Mouse (Mus musculus) neural tube, embryonic 13.5 days (tissue): ENCODE measurements at regions not wholly inside any gene's neighbourhood (a gene's known extent, or its start where the extent isn't known, plus 50 kb on each side); places are given as distances from the start of the nearest gene placed in this dataset.
"Not testable (repeated sequence)": the region's sequence is repeated elsewhere in the genome, so short reads cannot be mapped to it uniquely, and the experiment has no call there.

Source experiments
- ATAC-seq: fragments of 200-750 bp; cut with Nextera tagmentation; 2 replicates; pipeline ENCODE4 v1.8.0; 2017; ENCODE audit warnings: low read depth, mild to moderate bottlenecking, moderate TSS enrichment, moderate library complexity
- H3K27ac ChIP-seq: fragments of 300-500 bp; sonication (generic); replicated peaks from 2 replicates; pipeline ENCODE4 v1.5.1; 2015; ENCODE audit warnings: moderate library complexity, mild to moderate bottlenecking, inconsistent platforms
- H3K27me3 ChIP-seq: fragments of 300-500 bp; sonication (generic); 2 replicates; pipeline ENCODE4 v1.6.1; 2015; ENCODE audit warnings: mild to moderate bottlenecking, inconsistent platforms
- H3K36me3 ChIP-seq: fragments of 300-500 bp; sonication (generic); 2 replicates; pipeline ENCODE4 v1.6.1; 2015; ENCODE audit warnings: mild to moderate bottlenecking, inconsistent platforms
- H3K4me1 ChIP-seq: fragments of 300-500 bp; sonication (generic); replicated peaks from 2 replicates; pipeline ENCODE4 v1.6.1; 2015; ENCODE audit warnings: inconsistent platforms
- H3K4me2 ChIP-seq: fragments of 300-500 bp; sonication (generic); 2 replicates; pipeline ENCODE4 v1.6.1; 2015; ENCODE audit warnings: inconsistent platforms, mild to moderate bottlenecking, moderate library complexity
- H3K4me3 ChIP-seq: fragments of 300-500 bp; sonication (generic); 2 replicates; pipeline ENCODE4 v1.5.1; 2015; ENCODE audit warnings: mild to moderate bottlenecking, inconsistent platforms
- H3K9ac ChIP-seq: fragments of 300-500 bp; sonication (generic); 2 replicates; pipeline ENCODE4 v1.6.1; 2015; ENCODE audit warnings: moderate library complexity, mild to moderate bottlenecking, inconsistent platforms
- H3K9me3 ChIP-seq: fragments of 300-500 bp; sonication (generic); 2 replicates; pipeline ENCODE4 v1.6.1; 2016; ENCODE audit warnings: inconsistent platforms
- WGBS: fragments of 180-500 bp; shearing (Covaris S2); methylation state at CpG from one replicate; pipeline ENCODE4 v1.1.7; 2015; 5-methylcytosine and 5-hydroxymethylcytosine counted together

GRCm38 (mm10) chr15:96078580-96078979, 208.7 kb upstream of the Arid2 start:
- Histone ChIP-seq H3K9ac (no peak overlapping the region), H3K4me3 (no peak overlapping the region), H3K9me3 (no peaks in the 10 kb centered on the region), H3K36me3 (no peaks in the 10 kb centered on the region), H3K27me3 (no peaks in the 10 kb centered on the region), H3K27ac (no peak overlapping the region), H3K4me1 (no peaks in the 10 kb centered on the region; the same call in 1 of the 2 replicates), H3K4me2 (no peak overlapping the region)
- ATAC-seq, result no peak
- WGBS, result 62% methylated on average over 2 of the region's 2 CpGs

- no peak overlapping the region for H3K9ac ChIP-seq
These were observed 197.6 kb upstream of the Arid2 start for GRCm38 (mm10) chr15:96089676-96090075.

DNA sequence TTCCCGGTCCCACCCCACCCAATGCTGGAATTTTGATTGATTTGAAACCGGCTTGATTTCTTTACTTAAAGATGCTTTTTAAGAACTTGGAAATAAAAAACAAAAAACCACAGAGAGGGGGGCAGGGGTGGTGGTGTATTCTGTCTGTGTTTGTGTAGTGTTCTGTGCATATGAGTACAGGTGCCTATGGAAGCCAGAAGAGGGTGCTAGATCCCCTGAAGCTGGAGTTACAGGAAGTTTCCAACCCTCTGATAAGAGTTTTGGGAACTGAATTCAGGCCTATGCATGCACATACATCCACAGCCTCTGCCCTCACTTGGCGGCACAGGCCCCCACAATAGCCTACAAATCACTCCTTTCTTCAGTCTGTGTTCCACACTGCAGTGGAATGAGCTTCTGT, 190.9 kb upstream of the Arid2 start:
- no peaks in the 10 kb centered on the region for H3K27me3 ChIP-seq
- no peak overlapping the region for H3K9ac ChIP-seq
- H3K36me3 ChIP-seq, result no peaks in the 10 kb centered on the region
- 86% methylated on average over 3 of the region's 3 CpGs for WGBS
- H3K4me1 ChIP-seq, result no peaks in the 10 kb centered on the region
- H3K4me2 ChIP-seq, result no peak overlapping the region
- ATAC-seq, result no peak
- H3K27ac ChIP-seq, result no peak overlapping the region
- no peaks in the 10 kb centered on the region for H3K9me3 ChIP-seq
- no peak overlapping the region for H3K4me3 ChIP-seq

More at GRCm38 (mm10) chr15:96089676-96090075, 197.6 kb upstream of the Arid2 start:
- no peaks in the 10 kb centered on the region for H3K36me3 ChIP-seq
- no peaks in the 10 kb centered on the region for H3K9me3 ChIP-seq
- ATAC-seq, result no peak
- H3K27me3 ChIP-seq, result no peaks in the 10 kb centered on the region
- WGBS, result 97% methylated on average over 9 of the region's 9 CpGs
- H3K27ac ChIP-seq, result no peak overlapping the region
- no peaks in the 10 kb centered on the region for H3K4me1 ChIP-seq
- no peak overlapping the region for H3K4me3 ChIP-seq
- H3K4me2 ChIP-seq, result no peak overlapping the region

GRCm38 (mm10) chr15:96098821-96099220, 188.5 kb upstream of the Arid2 start:
- WGBS, result 41% methylated on average over 5 of the region's 5 CpGs
- Histone ChIP-seq H3K4me1 (0 out of 2 replicates have a peak, but pooled peaks cover 2% of the 10 kb centered on the region), H3K9me3 (no peaks in the 10 kb centered on the region), H3K27ac (no peak overlapping the region), H3K4me3 (no peak overlapping the region), H3K4me2 (no peak overlapping the region), H3K27me3 (no peaks in the 10 kb centered on the region), H3K9ac (no peak overlapping the region), H3K36me3 (no peaks in the 10 kb centered on the region)
- no peak for ATAC-seq

DNA sequence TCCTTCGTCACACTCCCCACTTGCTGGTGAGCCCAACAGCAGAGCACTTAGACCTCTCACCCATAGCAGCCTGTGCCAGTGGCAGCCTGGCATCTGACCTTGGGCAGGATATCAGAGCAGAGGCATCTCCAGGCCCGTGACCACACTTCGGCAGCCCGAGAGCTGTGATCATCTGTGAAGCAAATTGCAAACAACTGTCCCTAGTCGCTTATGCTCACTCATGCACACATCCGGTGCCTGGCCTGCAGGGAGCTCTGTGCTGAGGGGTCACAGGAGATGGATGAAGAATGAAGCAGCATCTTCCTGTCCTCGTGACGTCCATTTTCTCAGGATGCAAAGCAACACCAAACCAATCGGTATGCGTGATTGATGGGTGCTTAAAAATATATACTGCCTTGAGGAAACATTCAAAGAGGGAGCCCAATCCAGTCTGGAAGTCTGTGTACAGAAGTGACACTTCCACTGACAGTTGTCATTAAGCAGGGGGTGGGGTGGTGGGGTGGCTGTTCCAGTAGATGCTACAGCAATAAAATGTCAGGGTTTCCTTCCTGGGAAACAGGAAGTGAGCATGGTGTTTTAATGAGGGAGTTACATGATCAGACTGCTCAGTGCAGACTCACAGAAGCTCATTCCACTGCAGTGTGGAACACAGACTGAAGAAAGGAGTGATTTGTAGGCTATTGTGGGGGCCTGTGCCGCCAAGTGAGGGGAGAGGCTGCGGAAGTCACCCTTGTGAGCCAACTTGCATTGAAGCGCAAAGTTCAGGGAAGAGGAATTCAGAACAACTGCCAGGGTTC, 187.3 kb upstream of the Arid2 start:
- not testable (repeated sequence) for H3K9me3 ChIP-seq, H3K4me1 ChIP-seq, ATAC-seq, H3K27me3 ChIP-seq, H3K4me3 ChIP-seq, H3K4me2 ChIP-seq, H3K9ac ChIP-seq, H3K36me3 ChIP-seq, H3K27ac ChIP-seq
- 67% methylated on average over 13 of the region's 13 CpGs for WGBS

- Histone ChIP-seq H3K4me3 (no peak overlapping the region), H3K27me3 (no peaks in the 10 kb centered on the region), H3K27ac (no peak overlapping the region; the same call in 1 of the 2 replicates), H3K36me3 (no peaks in the 10 kb centered on the region), H3K4me1 (0 out of 2 replicates have a peak, but pooled peaks cover 5% of the 10 kb centered on the region), H3K9me3 (no peaks in the 10 kb centered on the region), H3K4me2 (0 out of 2 replicates have a peak overlapping the region, but pooled peaks have one; percentile 5), H3K9ac (no peak overlapping the region)
- WGBS, result 6% methylated on average over 6 of the region's 6 CpGs
- peak; percentile 85 for ATAC-seq
These were observed 183.6 kb upstream of the Arid2 start for GRCm38 (mm10) chr15:96103737-96104136.

GRCm38 (mm10) chr15:96107503-96107902, 179.8 kb upstream of the Arid2 start:
- peaks cover 5% of the 10 kb centered on the region; the same call in 1 of the 2 replicates for H3K9me3 ChIP-seq
- H3K27ac ChIP-seq, result no peak overlapping the region
- H3K36me3 ChIP-seq, result no peaks in the 10 kb centered on the region
- no peak overlapping the region for H3K9ac ChIP-seq
- H3K4me2 ChIP-seq, result no peak overlapping the region
- no peak for ATAC-seq
- no peak overlapping the region for H3K4me3 ChIP-seq
- H3K4me1 ChIP-seq, result 0 out of 2 replicates have a peak, but pooled peaks cover 5% of the 10 kb centered on the region
- WGBS, result 61% methylated on average over 3 of the region's 4 CpGs
- H3K27me3 ChIP-seq, result no peaks in the 10 kb centered on the region

GRCm38 (mm10) chr15:96113091-96113490, 174.2 kb upstream of the Arid2 start:
- H3K4me1 ChIP-seq, result 0 out of 2 replicates have a peak, but pooled peaks cover 5% of the 10 kb centered on the region
- WGBS, result 92% methylated on average over 13 of the region's 13 CpGs
- no peaks in the 10 kb centered on the region for H3K36me3 ChIP-seq
- no peak overlapping the region for H3K4me2 ChIP-seq
- H3K9ac ChIP-seq, result no peak overlapping the region
- peaks cover 5% of the 10 kb centered on the region; the same call in 1 of the 2 replicates for H3K9me3 ChIP-seq
- H3K27me3 ChIP-seq, result no peaks in the 10 kb centered on the region; the same call in 1 of the 2 replicates
- H3K4me3 ChIP-seq, result no peak overlapping the region
- ATAC-seq, result no peak
- H3K27ac ChIP-seq, result no peak overlapping the region

- no peaks in the 10 kb centered on the region for H3K36me3 ChIP-seq
- H3K9me3 ChIP-seq, result peaks cover 2% of the 10 kb centered on the region; the same call in 1 of the 2 replicates
- H3K27me3 ChIP-seq, result no peaks in the 10 kb centered on the region; the same call in 1 of the 2 replicates
- no peak overlapping the region for H3K4me2 ChIP-seq
- H3K4me3 ChIP-seq, result no peak overlapping the region
- WGBS, result 82% methylated on average over 9 of the region's 9 CpGs
- ATAC-seq, result no peak
- H3K27ac ChIP-seq, result no peak overlapping the region
- 0 out of 2 replicates have a peak, but pooled peaks cover 5% of the 10 kb centered on the region for H3K4me1 ChIP-seq
- H3K9ac ChIP-seq, result no peak overlapping the region
These were observed 172.7 kb upstream of the Arid2 start for GRCm38 (mm10) chr15:96114616-96115015.

DNA sequence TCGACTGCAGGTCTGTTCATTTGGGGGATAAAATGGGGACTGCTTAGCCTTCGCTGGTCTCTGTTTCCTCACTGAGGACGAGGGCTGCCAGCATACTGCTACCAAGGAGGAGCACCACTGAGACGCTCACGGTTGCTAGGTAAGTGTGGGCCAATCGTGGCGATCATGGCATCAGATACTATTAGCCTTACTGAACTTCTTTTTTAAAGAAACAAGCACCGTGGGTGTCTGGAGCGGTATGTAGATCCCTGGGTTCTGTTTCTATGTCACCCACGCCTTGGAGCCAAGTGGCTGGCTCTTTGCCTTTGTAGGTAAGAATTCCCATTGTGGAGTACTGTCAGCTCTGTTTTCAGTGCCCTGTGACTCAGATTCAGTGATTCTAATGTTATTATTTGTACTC, 172.1 kb upstream of the Arid2 start:
- no peaks in the 10 kb centered on the region; the same call in 1 of the 2 replicates for H3K27me3 ChIP-seq
- no peaks in the 10 kb centered on the region for H3K36me3 ChIP-seq
- 59% methylated on average over 10 of the region's 10 CpGs for WGBS
- no peaks in the 10 kb centered on the region for H3K9me3 ChIP-seq
- H3K4me2 ChIP-seq, result no peak overlapping the region
- no peak overlapping the region for H3K27ac ChIP-seq
- H3K9ac ChIP-seq, result no peak overlapping the region
- 0 out of 2 replicates have a peak, but pooled peaks cover 5% of the 10 kb centered on the region for H3K4me1 ChIP-seq
- ATAC-seq, result no peak
- H3K4me3 ChIP-seq, result no peak overlapping the region

- Histone ChIP-seq H3K27me3 (no peaks in the 10 kb centered on the region; the same call in 1 of the 2 replicates), H3K9ac (no peak overlapping the region), H3K9me3 (no peaks in the 10 kb centered on the region), H3K4me3 (no peak overlapping the region), H3K27ac (no peak overlapping the region), H3K36me3 (no peaks in the 10 kb centered on the region), H3K4me2 (no peak overlapping the region), H3K4me1 (0 out of 2 replicates have a peak, but pooled peaks cover 3% of the 10 kb centered on the region)
- WGBS, result 89% methylated on average over 7 of the region's 7 CpGs
- no peak for ATAC-seq
These were observed 168.1 kb upstream of the Arid2 start for GRCm38 (mm10) chr15:96119240-96119639.

GRCm38 (mm10) chr15:96124397-96124796, 162.9 kb upstream of the Arid2 start:
- ATAC-seq, result no peak
- Histone ChIP-seq H3K4me1 (no peaks in the 10 kb centered on the region), H3K27me3 (no peaks in the 10 kb centered on the region), H3K27ac (no peak overlapping the region), H3K36me3 (no peaks in the 10 kb centered on the region), H3K9ac (no peak overlapping the region), H3K4me3 (no peak overlapping the region), H3K4me2 (no peak overlapping the region), H3K9me3 (no peaks in the 10 kb centered on the region)
- WGBS, result 86% methylated on average over 6 of the region's 6 CpGs
